Mouse (Mus musculus): ENCODE results near the gene Lgals12. TPM values are rescaled to one million over a fixed set of nuclear protein-coding genes. Genes with fewer than 3 reads are reported as not detected.

Gene Lgals12
- total and polyA plus RNA-seq, 3 experiments = not detected

DNA sequence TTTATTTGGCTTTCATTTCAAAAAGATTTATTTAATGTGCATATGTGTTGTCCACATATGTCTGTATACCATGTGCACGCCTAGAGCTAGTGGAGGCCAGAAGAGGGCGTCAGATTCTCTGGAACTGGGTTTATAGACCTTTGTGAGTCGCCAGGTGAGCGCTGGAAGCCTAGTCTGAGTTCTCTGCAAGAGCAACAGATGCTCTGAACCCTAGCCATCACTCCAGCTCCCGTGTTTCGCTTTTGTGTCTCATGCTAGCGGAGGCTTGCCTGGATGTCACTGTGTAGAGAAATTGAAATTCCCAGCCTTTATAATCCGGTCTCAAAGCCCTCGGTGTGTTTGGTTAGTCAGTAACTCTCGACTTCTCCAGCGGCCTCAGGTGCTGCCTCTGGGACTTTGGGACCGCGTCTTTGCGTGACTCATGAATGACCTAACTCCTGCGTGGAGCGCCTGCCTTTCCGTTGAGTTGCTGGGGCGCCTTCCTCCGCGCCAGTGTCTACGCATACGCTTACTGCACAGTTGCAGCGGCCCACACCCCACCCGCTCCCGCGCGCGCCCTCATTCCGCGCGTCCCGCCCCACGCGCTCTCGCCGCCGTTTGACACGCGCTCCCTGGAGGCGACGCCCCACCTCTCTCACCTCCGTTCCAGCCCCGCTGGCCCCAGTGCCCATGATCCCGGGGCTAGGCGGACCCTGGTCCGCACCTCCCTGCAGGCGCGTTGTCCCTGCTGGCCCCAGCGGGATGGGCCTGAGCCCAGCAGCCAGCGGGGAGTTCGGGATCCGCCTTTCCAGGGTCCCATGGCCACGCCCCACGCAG is 5.2 kb upstream of the Lgals12 start, which contains the start of gene Hrasls5:
Gene Hrasls5, plus strand, starts transcription at position 600 of the 816 bp plus-strand sequence.
- TF ChIP-seq MEF2A (IDR thresholded peaks at IDR 0.05; ENCODE audit: extremely low read depth, insufficient replicate concordance, low read depth, low read length, poor library complexity, severe bottlenecking) (no peak), MAZ (IDR thresholded peaks at IDR 0.05; ENCODE audit: low read depth, low read length) (no peak), RCOR1 (IDR thresholded peaks at IDR 0.05; ENCODE audit: low read depth, low read length) (no peak), UBTF (IDR thresholded peaks at IDR 0.05; ENCODE audit: borderline replicate concordance, insufficient read depth, low read depth, low read length) (no peak), TBP (IDR thresholded peaks at IDR 0.05; ENCODE audit: low read depth, low read length) (no peak), MAFK (IDR thresholded peaks at IDR 0.05; ENCODE audit: borderline replicate concordance, low read depth, low read length) (no peak), MXI1 (IDR thresholded peaks at IDR 0.05; ENCODE audit: low read depth, low read length) (no peak)
- no peak within 1 kb of the TSS for H3K4me3 ChIP-seq (ENCODE audit: control insufficient read depth in 1 of 2, insufficient read depth in 1 of 2, low read depth in 2 of 2, low read length in 2 of 2)
- no peak within 1 kb of the TSS for H3K9ac ChIP-seq (ENCODE audit: control insufficient read depth, low read depth, low read length, poor library complexity, severe bottlenecking)

DNA sequence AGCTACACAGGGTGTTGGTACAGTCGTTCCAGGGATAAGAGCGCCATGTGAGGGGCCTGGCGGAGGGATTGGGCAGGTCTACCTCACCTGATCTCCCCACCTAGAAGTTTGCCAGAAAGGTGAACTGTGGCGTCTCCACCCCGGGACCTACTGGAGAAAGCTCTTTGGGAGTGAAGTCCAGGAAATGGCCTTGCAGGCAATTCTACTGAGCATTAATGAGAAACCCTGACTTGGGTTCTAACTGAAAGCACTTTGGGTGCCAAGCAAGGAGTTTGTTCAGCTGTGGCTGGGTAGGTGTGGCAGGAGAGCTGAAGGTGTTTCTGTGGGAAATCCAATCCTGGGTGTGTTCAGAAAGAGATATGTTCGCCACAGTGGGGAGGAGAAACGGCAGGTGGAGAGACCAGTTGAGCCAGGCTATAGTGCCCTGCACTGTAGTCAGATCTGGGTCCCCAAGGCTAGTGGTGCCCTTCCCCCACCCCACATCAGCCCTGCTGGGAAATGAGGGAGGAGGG is 753 bp upstream of the Lgals12 start:
- no peak for DNase-seq (ENCODE audit: low read depth, low spot score)
- no peak overlapping the region for H3K4me3 ChIP-seq (ENCODE audit: control insufficient read depth in 1 of 2, insufficient read depth in 1 of 2, low read depth in 2 of 2, low read length in 2 of 2)
- H3K27me3 ChIP-seq (ENCODE audit: control insufficient read depth in 1 of 2, insufficient read depth in 2 of 2, low read length in 2 of 2) = no peaks in the 10 kb centered on the region
- H3K9ac ChIP-seq (ENCODE audit: control insufficient read depth, low read depth, low read length, poor library complexity, severe bottlenecking) = no peak overlapping the region
- H3K36me3 ChIP-seq (ENCODE audit: control insufficient read depth in 1 of 2, insufficient read depth in 2 of 2, low read length in 2 of 2) = no peaks in the 10 kb centered on the region
- H3K79me2 ChIP-seq (ENCODE audit: control insufficient read depth, insufficient read depth, low read length, poor library complexity) = no peaks in the 10 kb centered on the region
- no peak overlapping the region for H3K27ac ChIP-seq (ENCODE audit: control insufficient read depth, low read depth, low read length)
- TF ChIP-seq CTCF (IDR thresholded peaks at IDR 0.05 in 2 of 3, conservative IDR thresholded peaks at IDR 0.05 in 1 of 3; ENCODE audit: control insufficient read depth in 1 of 3, insufficient read depth in 1 of 3, low read depth in 2 of 3, low read length in 3 of 3, poor library complexity in 1 of 3, severe bottlenecking in 1 of 3) (no peak), GATA1 (IDR thresholded peaks at IDR 0.05; ENCODE audit: low read depth, low read length) (no peak)
- no peaks in the 10 kb centered on the region for H3K4me1 ChIP-seq (ENCODE audit: control insufficient read depth in 1 of 2, insufficient read depth in 2 of 2, low read length in 2 of 2)
- no peaks in the 10 kb centered on the region for H3K9me3 ChIP-seq (replicated peaks; ENCODE audit: insufficient read depth, low read length)

More for the DNA sequence above, 5.2 kb upstream of the Lgals12 start, which contains the start of gene Hrasls5:
- Histone ChIP-seq H3K27me3 (ENCODE audit: control insufficient read depth in 1 of 2, insufficient read depth in 2 of 2, low read length in 2 of 2) (no peaks in the 10 kb centered on the region), H3K4me1 (ENCODE audit: control insufficient read depth in 1 of 2, insufficient read depth in 2 of 2, low read length in 2 of 2) (no peaks in the 10 kb centered on the region), H3K27ac (ENCODE audit: control insufficient read depth, low read depth, low read length) (no peak within 1 kb of the TSS), H3K9me3 (replicated peaks; ENCODE audit: insufficient read depth, low read length) (no peaks in the 10 kb centered on the region), H3K79me2 (ENCODE audit: control insufficient read depth, insufficient read depth, low read length, poor library complexity) (no peaks in the 10 kb centered on the region), H3K36me3 (ENCODE audit: control insufficient read depth in 1 of 2, insufficient read depth in 2 of 2, low read length in 2 of 2) (no peaks in the 10 kb centered on the region)
- DNase-seq (ENCODE audit: low read depth, low spot score) = no peak

DNA sequence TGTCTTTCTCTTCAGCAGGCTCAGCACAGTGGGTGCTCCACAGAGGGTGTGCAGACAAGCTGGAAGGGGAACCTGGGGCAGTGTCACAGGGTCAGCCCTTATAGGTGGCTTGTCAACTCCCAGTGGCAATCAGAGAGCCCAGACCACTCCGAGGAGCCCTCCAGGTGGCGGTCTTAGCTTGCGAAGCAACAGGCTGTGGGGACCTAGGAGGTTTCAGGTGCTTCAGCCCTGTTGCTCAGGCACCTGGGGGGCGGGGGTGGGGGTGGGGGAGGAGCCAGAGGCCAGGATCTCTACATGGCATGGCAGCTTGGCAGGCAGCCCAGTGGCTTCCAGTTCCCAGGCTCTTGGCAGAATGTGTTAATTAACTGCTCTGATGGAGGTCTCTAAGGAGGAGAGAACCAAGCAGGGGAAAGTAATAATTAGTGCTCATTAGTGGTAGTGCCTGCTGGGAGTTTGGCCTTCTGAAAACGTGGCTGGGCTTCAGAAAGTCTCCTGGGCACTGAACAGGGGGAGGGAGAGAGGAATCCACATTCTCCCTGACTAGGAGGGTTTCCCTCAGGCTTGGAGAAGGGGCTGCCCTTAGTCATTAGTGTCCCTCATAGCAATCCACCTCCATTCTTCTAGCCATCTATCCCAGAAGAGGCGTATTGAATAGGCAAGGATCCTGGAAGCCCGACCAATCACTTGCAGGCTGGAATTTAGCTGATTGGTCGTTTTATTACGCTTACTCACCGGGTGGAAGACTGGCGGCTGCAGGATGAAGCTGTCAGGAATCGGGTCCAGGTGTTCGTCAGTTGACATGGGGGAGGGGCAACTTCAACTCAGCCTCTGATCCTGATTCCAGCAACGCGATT is 836 bp downstream of the Lgals12 start:
- H3K9ac ChIP-seq (ENCODE audit: control insufficient read depth, low read depth, low read length, poor library complexity, severe bottlenecking) = no peak overlapping the region
- no peaks in the 10 kb centered on the region for H3K9me3 ChIP-seq (replicated peaks; ENCODE audit: insufficient read depth, low read length)
- H3K4me3 ChIP-seq (ENCODE audit: control insufficient read depth in 1 of 2, insufficient read depth in 1 of 2, low read depth in 2 of 2, low read length in 2 of 2) = no peak overlapping the region
- H3K27me3 ChIP-seq (ENCODE audit: control insufficient read depth in 1 of 2, insufficient read depth in 2 of 2, low read length in 2 of 2) = no peaks in the 10 kb centered on the region
- H3K36me3 ChIP-seq (ENCODE audit: control insufficient read depth in 1 of 2, insufficient read depth in 2 of 2, low read length in 2 of 2) = no peaks in the 10 kb centered on the region
- no peaks in the 10 kb centered on the region for H3K4me1 ChIP-seq (ENCODE audit: control insufficient read depth in 1 of 2, insufficient read depth in 2 of 2, low read length in 2 of 2)
- no peak for DNase-seq (ENCODE audit: low read depth, low spot score)
- TF ChIP-seq RCOR1 (IDR thresholded peaks at IDR 0.05; ENCODE audit: low read depth, low read length) = no peak
- TF ChIP-seq RAD21 (IDR thresholded peaks at IDR 0.05; ENCODE audit: low read depth, low read length) = peak; percentile 4; the same call in 1 of the 2 replicates
- TF ChIP-seq CTCF (IDR thresholded peaks at IDR 0.05 in 2 of 3, conservative IDR thresholded peaks at IDR 0.05 in 1 of 3; ENCODE audit: control insufficient read depth in 1 of 3, insufficient read depth in 1 of 3, low read depth in 2 of 3, low read length in 3 of 3, poor library complexity in 1 of 3, severe bottlenecking in 1 of 3) = peak in 2 of 3 experiments; percentile 2 to 20; a peak in 1 of 6 replicates
- H3K27ac ChIP-seq (ENCODE audit: control insufficient read depth, low read depth, low read length) = no peak overlapping the region
- no peaks in the 10 kb centered on the region for H3K79me2 ChIP-seq (ENCODE audit: control insufficient read depth, insufficient read depth, low read length, poor library complexity)

All from MEL (cell line).